Mouse (Mus musculus): ENCODE measurements around the gene Crtc3. TPM values are rescaled to one million over a fixed set of nuclear protein-coding genes. Genes with fewer than 3 reads are reported as not detected.

The Crtc3 gene
- polyA plus RNA-seq, 1 experiment from 2014 or later: 7.9 TPM

GRCm38 (mm10) chr7:80715306-80715705, 26.6 kb upstream of the Crtc3 start:
- WGBS: 92% methylated on average over 7 of the region's 7 CpGs
- Histone ChIP-seq H3K27ac (ENCODE audit: low read depth, low read length) (no peak overlapping the region), H3K27me3 (replicated peaks; ENCODE audit: control insufficient read depth, insufficient read depth, low read length) (no peaks in the 10 kb centered on the region), H3K4me3 (ENCODE audit: low read depth, low read length) (no peak overlapping the region), H3K4me1 (ENCODE audit: control insufficient read depth, insufficient read depth, low read length) (no peaks in the 10 kb centered on the region), H3K4me2 (ENCODE audit: low read length) (no peak overlapping the region), H3K36me3 (ENCODE audit: control insufficient read depth, insufficient read depth, low read length) (peaks cover 38% of the 10 kb centered on the region; the same call in 1 of the 2 replicates), H3K9ac (ENCODE audit: low read length) (no peak overlapping the region), H3K9me3 (replicated peaks; ENCODE audit: control insufficient read depth, low read length) (no peaks in the 10 kb centered on the region)
- ATAC-seq: no peak
- no peak for DNase-seq (ENCODE audit: low spot score)

GRCm38 (mm10) chr7:80711496-80711895, 22.8 kb upstream of the Crtc3 start:
- DNase-seq (ENCODE audit: low spot score) (no peak), ATAC-seq (no peak)
- Histone ChIP-seq H3K4me3 (ENCODE audit: low read depth, low read length) (no peak overlapping the region), H3K27ac (ENCODE audit: low read depth, low read length) (no peak overlapping the region), H3K4me1 (ENCODE audit: control insufficient read depth, insufficient read depth, low read length) (no peaks in the 10 kb centered on the region), H3K9ac (ENCODE audit: low read length) (no peak overlapping the region), H3K4me2 (ENCODE audit: low read length) (no peak overlapping the region), H3K27me3 (replicated peaks; ENCODE audit: control insufficient read depth, insufficient read depth, low read length) (no peaks in the 10 kb centered on the region), H3K9me3 (replicated peaks; ENCODE audit: control insufficient read depth, low read length) (no peaks in the 10 kb centered on the region), H3K36me3 (ENCODE audit: control insufficient read depth, insufficient read depth, low read length) (peaks cover 26% of the 10 kb centered on the region; the same call in 1 of the 2 replicates)
- 78% methylated on average over 8 of the region's 8 CpGs for WGBS

- no peak for ATAC-seq
- Histone ChIP-seq H3K9me3 (replicated peaks; ENCODE audit: control insufficient read depth, low read length) (no peaks in the 10 kb centered on the region), H3K9ac (ENCODE audit: low read length) (no peak overlapping the region), H3K27ac (ENCODE audit: low read depth, low read length) (no peak overlapping the region), H3K36me3 (ENCODE audit: control insufficient read depth, insufficient read depth, low read length) (0 out of 2 replicates have a peak, but pooled peaks cover 18% of the 10 kb centered on the region), H3K4me2 (ENCODE audit: low read length) (no peak overlapping the region), H3K4me1 (ENCODE audit: control insufficient read depth, insufficient read depth, low read length) (no peaks in the 10 kb centered on the region), H3K27me3 (replicated peaks; ENCODE audit: control insufficient read depth, insufficient read depth, low read length) (no peaks in the 10 kb centered on the region), H3K4me3 (ENCODE audit: low read depth, low read length) (no peak overlapping the region)
- 93% methylated on average over 7 of the region's 7 CpGs for WGBS
- no peak for DNase-seq (ENCODE audit: low spot score)
Measured at GRCm38 (mm10) chr7:80710333-80710732, 21.7 kb upstream of the Crtc3 start.

- WGBS: 87% methylated on average over 4 of the region's 4 CpGs
- Histone ChIP-seq H3K9ac (ENCODE audit: low read length) (no peak overlapping the region), H3K4me2 (ENCODE audit: low read length) (no peak overlapping the region), H3K9me3 (replicated peaks; ENCODE audit: control insufficient read depth, low read length) (no peaks in the 10 kb centered on the region), H3K4me3 (ENCODE audit: low read depth, low read length) (no peak overlapping the region), H3K27me3 (replicated peaks; ENCODE audit: control insufficient read depth, insufficient read depth, low read length) (no peaks in the 10 kb centered on the region), H3K36me3 (ENCODE audit: control insufficient read depth, insufficient read depth, low read length) (no peaks in the 10 kb centered on the region), H3K4me1 (ENCODE audit: control insufficient read depth, insufficient read depth, low read length) (no peaks in the 10 kb centered on the region), H3K27ac (ENCODE audit: low read depth, low read length) (no peak overlapping the region)
- DNase-seq (ENCODE audit: low spot score) (no peak), ATAC-seq (no peak)
Measured at GRCm38 (mm10) chr7:80704066-80704465, 15.4 kb upstream of the Crtc3 start.

- Histone ChIP-seq H3K4me1 (ENCODE audit: control insufficient read depth, insufficient read depth, low read length) (no peaks in the 10 kb centered on the region), H3K4me2 (ENCODE audit: low read length) (no peak overlapping the region), H3K27me3 (replicated peaks; ENCODE audit: control insufficient read depth, insufficient read depth, low read length) (no peaks in the 10 kb centered on the region), H3K36me3 (ENCODE audit: control insufficient read depth, insufficient read depth, low read length) (no peaks in the 10 kb centered on the region), H3K4me3 (ENCODE audit: low read depth, low read length) (no peak overlapping the region), H3K9ac (ENCODE audit: low read length) (no peak overlapping the region), H3K27ac (ENCODE audit: low read depth, low read length) (no peak overlapping the region), H3K9me3 (replicated peaks; ENCODE audit: control insufficient read depth, low read length) (no peaks in the 10 kb centered on the region)
- WGBS: 69% methylated on average over 6 of the region's 6 CpGs
- ATAC-seq (no peak), DNase-seq (ENCODE audit: low spot score) (no peak)
Measured at GRCm38 (mm10) chr7:80702510-80702909, 13.8 kb upstream of the Crtc3 start.

- Histone ChIP-seq H3K4me1 (ENCODE audit: control insufficient read depth, insufficient read depth, low read length) (no peaks in the 10 kb centered on the region), H3K27ac (ENCODE audit: low read depth, low read length) (no peak overlapping the region), H3K27me3 (replicated peaks; ENCODE audit: control insufficient read depth, insufficient read depth, low read length) (no peaks in the 10 kb centered on the region), H3K9ac (ENCODE audit: low read length) (no peak overlapping the region), H3K4me3 (ENCODE audit: low read depth, low read length) (no peak overlapping the region), H3K4me2 (ENCODE audit: low read length) (no peak overlapping the region), H3K9me3 (replicated peaks; ENCODE audit: control insufficient read depth, low read length) (no peaks in the 10 kb centered on the region), H3K36me3 (ENCODE audit: control insufficient read depth, insufficient read depth, low read length) (no peaks in the 10 kb centered on the region)
- DNase-seq (ENCODE audit: low spot score) (no peak), ATAC-seq (no peak)
- WGBS: 68% methylated on average over 8 of the region's 8 CpGs
Measured at GRCm38 (mm10) chr7:80699709-80700108, 11.0 kb upstream of the Crtc3 start.

- H3K36me3 ChIP-seq (ENCODE audit: control insufficient read depth, insufficient read depth, low read length): no peaks in the 10 kb centered on the region
- H3K4me1 ChIP-seq (ENCODE audit: control insufficient read depth, insufficient read depth, low read length): no peaks in the 10 kb centered on the region
- H3K9ac ChIP-seq (ENCODE audit: low read length): no peak overlapping the region
- ATAC-seq (no peak), DNase-seq (ENCODE audit: low spot score) (no peak)
- 74% methylated on average over 3 of the region's 3 CpGs for WGBS
- no peak overlapping the region for H3K4me2 ChIP-seq (ENCODE audit: low read length)
- H3K27ac ChIP-seq (ENCODE audit: low read depth, low read length): no peak overlapping the region
- no peak overlapping the region for H3K4me3 ChIP-seq (ENCODE audit: low read depth, low read length)
- no peaks in the 10 kb centered on the region for H3K27me3 ChIP-seq (replicated peaks; ENCODE audit: control insufficient read depth, insufficient read depth, low read length)
- no peaks in the 10 kb centered on the region for H3K9me3 ChIP-seq (replicated peaks; ENCODE audit: control insufficient read depth, low read length)
Measured at GRCm38 (mm10) chr7:80698940-80699339, 10.3 kb upstream of the Crtc3 start.

GRCm38 (mm10) chr7:80697859-80698258, 9.2 kb upstream of the Crtc3 start:
- Histone ChIP-seq H3K4me3 (ENCODE audit: low read depth, low read length) (no peak overlapping the region), H3K27ac (ENCODE audit: low read depth, low read length) (no peak overlapping the region), H3K4me2 (ENCODE audit: low read length) (no peak overlapping the region), H3K9me3 (replicated peaks; ENCODE audit: control insufficient read depth, low read length) (no peaks in the 10 kb centered on the region), H3K36me3 (ENCODE audit: control insufficient read depth, insufficient read depth, low read length) (no peaks in the 10 kb centered on the region), H3K27me3 (replicated peaks; ENCODE audit: control insufficient read depth, insufficient read depth, low read length) (no peaks in the 10 kb centered on the region), H3K9ac (ENCODE audit: low read length) (no peak overlapping the region), H3K4me1 (ENCODE audit: control insufficient read depth, insufficient read depth, low read length) (no peaks in the 10 kb centered on the region)
- WGBS: 76% methylated on average over 5 of the region's 5 CpGs
- no peak for ATAC-seq
- no peak for DNase-seq (ENCODE audit: low spot score)

GRCm38 (mm10) chr7:80696903-80697302, 8.2 kb upstream of the Crtc3 start:
- Histone ChIP-seq H3K36me3 (ENCODE audit: control insufficient read depth, insufficient read depth, low read length) (no peaks in the 10 kb centered on the region), H3K9me3 (replicated peaks; ENCODE audit: control insufficient read depth, low read length) (no peaks in the 10 kb centered on the region), H3K27ac (ENCODE audit: low read depth, low read length) (no peak overlapping the region), H3K4me3 (ENCODE audit: low read depth, low read length) (no peak overlapping the region), H3K4me2 (ENCODE audit: low read length) (no peak overlapping the region), H3K27me3 (replicated peaks; ENCODE audit: control insufficient read depth, insufficient read depth, low read length) (no peaks in the 10 kb centered on the region), H3K9ac (ENCODE audit: low read length) (no peak overlapping the region), H3K4me1 (ENCODE audit: control insufficient read depth, insufficient read depth, low read length) (no peaks in the 10 kb centered on the region)
- no peak for DNase-seq (ENCODE audit: low spot score)
- no peak for ATAC-seq
- 76% methylated on average over 4 of the region's 4 CpGs for WGBS

Measured in forebrain, embryonic 14.5 days (tissue).